Mouse (Mus musculus) C2C12 (cell line): ENCODE data around the gene Mecp2.

Experiments used
- CEBPB ChIP-seq: IDR thresholded peaks from one replicate; pipeline ENCODE4 v1.6.1; 2011; ENCODE audit warnings: low read depth, mild to moderate bottlenecking, control low read depth, moderate library complexity
- CTCF ChIP-seq: IDR thresholded peaks from one replicate; pipeline ENCODE4 v1.5.1; 2011; ENCODE audit not compliant: control insufficient read depth, insufficient read depth, insufficient read length
- MAX ChIP-seq: IDR thresholded peaks from one replicate; pipeline ENCODE4 v1.6.1; 2011; ENCODE audit warnings: mild to moderate bottlenecking, control low read depth
- MYOD1 ChIP-seq: IDR thresholded peaks from one replicate; pipeline ENCODE4 v1.6.1; 2011; ENCODE audit warnings: low read depth; ENCODE audit not compliant: control insufficient read depth, insufficient read length
- USF1 ChIP-seq: IDR thresholded peaks from one replicate; pipeline ENCODE4 v1.6.1; 2011; ENCODE audit warnings: low read depth, mild to moderate bottlenecking, control low read depth, moderate library complexity

DNA sequence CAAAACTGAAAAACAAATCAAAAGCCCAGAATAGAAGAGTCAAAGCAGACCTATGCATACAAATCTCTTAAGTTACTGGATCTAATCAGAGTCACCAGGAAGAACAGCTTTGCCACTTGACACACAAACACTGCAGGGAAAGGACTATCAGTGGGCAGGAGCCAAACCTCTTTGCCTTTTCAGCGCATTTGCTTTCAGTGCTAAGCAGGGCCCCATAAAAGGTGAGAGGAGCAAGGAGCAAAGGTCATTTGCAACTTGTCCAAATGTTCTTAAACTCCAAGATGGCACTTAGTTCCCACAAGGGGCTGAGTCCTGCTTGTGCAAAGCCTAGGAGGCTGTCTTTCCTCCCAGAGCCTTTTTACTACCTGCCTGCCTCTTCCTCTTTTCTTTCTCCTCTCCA is 105.2 kb downstream of the Mecp2 start:
- TF ChIP-seq CTCF (no peak), MYOD1 (no peak), MAX (no peak), USF1 (no peak), CEBPB (no peak)
